Mouse (Mus musculus): ENCODE results near the gene Med12l. TPM values are rescaled to one million over a fixed set of nuclear protein-coding genes. Genes with fewer than 3 reads are reported as not detected.

Gene Med12l
- total and polyA plus RNA-seq, 2 experiments from 2014 or later = 2.1 to 19.2 TPM

GRCm38 (mm10) chr3:59290551-59290950 lies 284.9 kb downstream of the Med12l start:
- Histone ChIP-seq H3K4me3 (ENCODE audit: low read depth, low read length) (no peak overlapping the region), H3K36me3 (ENCODE audit: insufficient read depth) (no peaks in the 10 kb centered on the region), H3K9me3 (ENCODE audit: low read length) (no peaks in the 10 kb centered on the region), H3K4me2 (ENCODE audit: low read depth) (no peak overlapping the region), H3K4me1 (ENCODE audit: insufficient read depth) (no peaks in the 10 kb centered on the region), H3K27ac (ENCODE audit: low read depth, low read length) (no peak overlapping the region), H3K27me3 (ENCODE audit: insufficient read depth, low read length) (no peaks in the 10 kb centered on the region), H3K9ac (no peak overlapping the region)
- TF ChIP-seq CTCF (IDR thresholded peaks at IDR 0.05; ENCODE audit: low read depth) = no peak
- no peak for ATAC-seq
- 70% methylated on average over 2 of the region's 2 CpGs for WGBS
- no peak for DNase-seq

DNA sequence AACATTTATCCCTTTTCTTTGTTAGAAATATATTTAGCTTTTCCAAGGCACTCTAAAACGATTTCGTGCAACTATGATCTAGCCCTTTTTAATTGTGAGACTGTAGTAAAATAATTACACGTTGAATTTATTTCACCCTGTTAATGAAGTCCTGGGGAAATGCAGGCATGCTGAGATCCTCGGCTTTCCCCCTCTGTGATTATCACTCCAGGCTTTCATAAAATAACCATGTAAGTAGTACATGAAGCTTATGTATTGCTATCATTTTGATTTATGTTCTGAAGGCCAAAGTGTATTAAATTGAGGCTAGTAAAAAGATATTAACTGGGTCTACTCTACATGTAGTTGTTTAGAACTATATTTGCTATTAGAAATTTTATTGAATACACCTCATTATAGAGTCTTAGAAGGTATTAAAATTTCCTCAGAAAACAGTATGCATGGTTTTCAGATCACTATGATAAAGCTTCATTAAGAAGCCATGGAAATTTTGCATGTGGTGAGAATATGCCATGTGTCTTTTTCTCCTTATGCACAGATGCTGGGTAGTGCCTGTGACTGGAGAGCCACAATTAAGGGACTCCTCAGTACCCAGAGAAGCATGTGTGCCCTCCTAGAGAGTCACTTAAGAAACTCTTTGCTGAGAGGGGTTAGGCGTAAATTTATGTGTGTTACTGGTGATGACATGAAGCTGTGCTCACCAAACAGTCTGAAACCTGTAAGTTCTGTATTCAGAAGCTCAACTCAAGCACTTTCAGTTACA lies 288.0 kb downstream of the Med12l start:
- Histone ChIP-seq H3K27me3 (ENCODE audit: insufficient read depth, low read length) (no peaks in the 10 kb centered on the region), H3K4me1 (ENCODE audit: insufficient read depth) (no peaks in the 10 kb centered on the region), H3K4me3 (ENCODE audit: low read depth, low read length) (no peak overlapping the region), H3K9ac (no peak overlapping the region), H3K9me3 (ENCODE audit: low read length) (no peaks in the 10 kb centered on the region), H3K36me3 (ENCODE audit: insufficient read depth) (no peaks in the 10 kb centered on the region), H3K27ac (ENCODE audit: low read depth, low read length) (no peak overlapping the region), H3K4me2 (ENCODE audit: low read depth) (no peak overlapping the region)
- no peak for DNase-seq
- 62% methylated on average over 5 of the region's 5 CpGs for WGBS
- no peak for ATAC-seq
- no peak for TF ChIP-seq CTCF (IDR thresholded peaks at IDR 0.05; ENCODE audit: low read depth)

- no peak for TF ChIP-seq CTCF (IDR thresholded peaks at IDR 0.05; ENCODE audit: low read depth)
- ATAC-seq (no peak), DNase-seq (no peak)
- H3K4me3 ChIP-seq (ENCODE audit: low read depth, low read length) = no peak overlapping the region
- H3K4me2 ChIP-seq (ENCODE audit: low read depth) = no peak overlapping the region
- no peak overlapping the region for H3K9ac ChIP-seq
- H3K9me3 ChIP-seq (ENCODE audit: low read length) = no peaks in the 10 kb centered on the region
- H3K36me3 ChIP-seq (ENCODE audit: insufficient read depth) = no peaks in the 10 kb centered on the region
- no peaks in the 10 kb centered on the region for H3K4me1 ChIP-seq (ENCODE audit: insufficient read depth)
- H3K27me3 ChIP-seq (ENCODE audit: insufficient read depth, low read length) = no peaks in the 10 kb centered on the region
- 92% methylated on average over 16 of the region's 16 CpGs for WGBS
- no peak overlapping the region for H3K27ac ChIP-seq (ENCODE audit: low read depth, low read length)
These were observed 290.3 kb downstream of the Med12l start for GRCm38 (mm10) chr3:59295699-59296562.

DNA sequence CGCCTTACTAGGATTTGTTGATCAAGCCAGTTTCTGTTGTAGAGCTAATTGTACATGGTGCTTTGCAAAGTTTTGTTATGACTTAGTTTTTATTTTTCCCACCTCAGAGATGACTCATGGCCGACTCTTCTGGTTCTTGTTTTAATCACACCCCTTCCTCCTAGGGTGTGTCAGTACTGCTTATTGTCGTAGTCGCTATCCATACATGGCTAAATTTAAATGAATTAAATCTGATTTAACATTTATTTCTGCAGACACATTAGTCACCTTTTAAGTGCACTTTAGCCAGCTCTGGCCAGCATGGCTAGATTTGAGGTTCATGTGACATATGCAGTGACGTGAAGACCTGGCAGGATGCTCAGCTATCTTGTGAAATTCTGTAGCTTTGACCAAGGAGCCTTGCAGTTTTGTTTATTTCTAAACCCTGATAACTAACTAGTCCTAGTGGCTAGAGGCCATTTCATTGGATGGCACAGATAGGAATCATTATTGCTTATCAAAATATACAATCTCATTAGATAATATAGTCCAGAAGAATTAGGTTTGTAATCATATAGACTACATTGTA lies 291.0 kb downstream of the Med12l start:
- no peak for ATAC-seq
- no peaks in the 10 kb centered on the region for H3K9me3 ChIP-seq (ENCODE audit: low read length)
- TF ChIP-seq CTCF (IDR thresholded peaks at IDR 0.05; ENCODE audit: low read depth) = no peak

GRCm38 (mm10) chr3:59297653-59298052 lies 292.0 kb downstream of the Med12l start:
- Histone ChIP-seq H3K9ac (no peak overlapping the region), H3K4me3 (ENCODE audit: low read depth, low read length) (no peak overlapping the region), H3K4me1 (ENCODE audit: insufficient read depth) (no peaks in the 10 kb centered on the region), H3K9me3 (ENCODE audit: low read length) (no peaks in the 10 kb centered on the region), H3K4me2 (ENCODE audit: low read depth) (no peak overlapping the region), H3K27me3 (ENCODE audit: insufficient read depth, low read length) (no peaks in the 10 kb centered on the region), H3K27ac (ENCODE audit: low read depth, low read length) (no peak overlapping the region), H3K36me3 (ENCODE audit: insufficient read depth) (no peaks in the 10 kb centered on the region)
- WGBS = 87% methylated on average over 16 of the region's 16 CpGs
- TF ChIP-seq CTCF (IDR thresholded peaks at IDR 0.05; ENCODE audit: low read depth) = no peak
- ATAC-seq = no peak
- no peak for DNase-seq

More for the DNA sequence above, 291.0 kb downstream of the Med12l start:
- Histone ChIP-seq H3K9ac (no peak overlapping the region), H3K36me3 (ENCODE audit: insufficient read depth) (no peaks in the 10 kb centered on the region), H3K27ac (ENCODE audit: low read depth, low read length) (no peak overlapping the region), H3K4me1 (ENCODE audit: insufficient read depth) (no peaks in the 10 kb centered on the region), H3K27me3 (ENCODE audit: insufficient read depth, low read length) (no peaks in the 10 kb centered on the region), H3K4me3 (ENCODE audit: low read depth, low read length) (no peak overlapping the region), H3K4me2 (ENCODE audit: low read depth) (no peak overlapping the region)
- 92% methylated on average over 5 of the region's 5 CpGs for WGBS
- no peak for DNase-seq

- H3K4me1 ChIP-seq (ENCODE audit: insufficient read depth) = no peaks in the 10 kb centered on the region
- no peak for TF ChIP-seq CTCF (IDR thresholded peaks at IDR 0.05; ENCODE audit: low read depth)
- DNase-seq (no peak), ATAC-seq (no peak)
- no peak overlapping the region for H3K27ac ChIP-seq (ENCODE audit: low read depth, low read length)
- no peaks in the 10 kb centered on the region for H3K27me3 ChIP-seq (ENCODE audit: insufficient read depth, low read length)
- H3K9me3 ChIP-seq (ENCODE audit: low read length) = no peaks in the 10 kb centered on the region
- H3K4me3 ChIP-seq (ENCODE audit: low read depth, low read length) = no peak overlapping the region
- no peak overlapping the region for H3K4me2 ChIP-seq (ENCODE audit: low read depth)
- WGBS = 88% methylated on average over 5 of the region's 5 CpGs
- no peak overlapping the region for H3K9ac ChIP-seq
- no peaks in the 10 kb centered on the region for H3K36me3 ChIP-seq (ENCODE audit: insufficient read depth)
These were observed 299.3 kb downstream of the Med12l start for GRCm38 (mm10) chr3:59304944-59305343.

GRCm38 (mm10) chr3:59305518-59305917 lies 299.9 kb downstream of the Med12l start:
- Histone ChIP-seq H3K27ac (ENCODE audit: low read depth, low read length) (no peak overlapping the region), H3K4me3 (ENCODE audit: low read depth, low read length) (no peak overlapping the region), H3K9ac (no peak overlapping the region), H3K9me3 (ENCODE audit: low read length) (no peaks in the 10 kb centered on the region), H3K4me2 (ENCODE audit: low read depth) (no peak overlapping the region), H3K27me3 (ENCODE audit: insufficient read depth, low read length) (no peaks in the 10 kb centered on the region), H3K36me3 (ENCODE audit: insufficient read depth) (no peaks in the 10 kb centered on the region), H3K4me1 (ENCODE audit: insufficient read depth) (no peaks in the 10 kb centered on the region)
- TF ChIP-seq CTCF (IDR thresholded peaks at IDR 0.05; ENCODE audit: low read depth) = no peak
- ATAC-seq = no peak
- 95% methylated on average over 2 of the region's 2 CpGs for WGBS
- no peak for DNase-seq

Data from forebrain, postnatal 0 days (tissue).